Mouse (Mus musculus) frontal cortex, adult (tissue): ENCODE data around the gene Ube2q2.
"Not testable (repeated sequence)": the region's sequence is repeated elsewhere in the genome, so short reads cannot be mapped to it uniquely, and the experiment has no call there.

Experiments used
- ATAC-seq: cut with Nextera tagmentation; 2 replicates; pipeline ENCODE4 v1.9.2; 2017; ENCODE audit warnings: mild to moderate bottlenecking, moderate library complexity, mixed read lengths; ENCODE audit not compliant: low TSS enrichment

The Ube2q2 gene

DNA sequence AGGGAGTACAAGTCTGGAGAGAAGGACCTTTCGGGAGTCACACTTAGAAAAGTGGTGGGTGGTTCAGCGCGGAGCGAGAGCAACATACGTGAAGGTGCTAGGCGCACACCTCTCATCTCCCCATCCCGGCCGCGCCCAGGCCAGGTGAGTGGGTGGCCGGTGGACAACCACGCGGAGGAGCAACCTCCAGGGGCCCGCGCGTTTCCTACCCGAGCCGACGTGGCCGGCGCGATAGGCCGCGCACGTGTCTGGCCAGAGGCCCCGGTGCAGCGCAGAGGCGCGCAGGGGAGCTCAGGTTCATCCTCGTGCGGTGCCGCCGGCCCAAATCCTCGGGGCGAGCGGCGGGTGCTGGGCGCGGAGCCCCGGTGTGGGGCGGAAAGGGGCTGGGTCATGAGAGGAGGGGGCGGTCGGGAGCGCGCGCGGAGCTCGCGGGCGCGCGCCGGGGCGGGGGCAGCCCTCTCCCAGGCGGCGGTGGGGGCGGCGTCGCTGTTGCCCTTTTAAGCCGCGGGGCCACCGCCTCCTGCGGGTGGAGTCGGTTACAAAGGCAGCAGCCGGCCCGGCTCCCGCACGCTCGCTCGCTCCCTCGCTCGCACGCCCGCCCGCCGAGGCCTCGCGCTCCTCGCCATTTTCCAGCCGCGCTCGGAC, at the start of gene Ube2q2:
TSS of gene Ube2q2 (plus strand) at position 1 of the 645 bp plus-strand sequence.
- ATAC-seq = peak; percentile 66

DNA sequence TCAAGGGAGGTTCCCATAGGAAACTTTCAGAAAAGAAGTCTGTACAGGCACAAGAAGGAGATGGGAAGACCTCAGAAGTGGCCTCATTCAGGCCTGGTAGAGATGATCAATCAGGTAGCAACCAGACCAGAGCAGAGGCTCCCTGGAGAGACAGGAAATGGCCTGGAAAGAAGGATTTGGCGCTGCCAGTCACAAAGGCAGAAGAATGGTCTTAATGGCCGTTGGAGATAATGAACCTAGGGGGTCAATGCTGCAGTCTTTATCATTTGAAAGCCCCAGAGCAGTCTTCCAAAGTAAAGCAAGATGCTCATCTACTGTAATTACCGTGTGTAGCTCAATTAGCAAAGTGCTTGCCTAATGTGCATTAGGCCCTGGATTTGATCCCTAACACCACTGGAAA, 47.5 kb upstream of the Ube2q2 start:
- ATAC-seq = no peak

DNA sequence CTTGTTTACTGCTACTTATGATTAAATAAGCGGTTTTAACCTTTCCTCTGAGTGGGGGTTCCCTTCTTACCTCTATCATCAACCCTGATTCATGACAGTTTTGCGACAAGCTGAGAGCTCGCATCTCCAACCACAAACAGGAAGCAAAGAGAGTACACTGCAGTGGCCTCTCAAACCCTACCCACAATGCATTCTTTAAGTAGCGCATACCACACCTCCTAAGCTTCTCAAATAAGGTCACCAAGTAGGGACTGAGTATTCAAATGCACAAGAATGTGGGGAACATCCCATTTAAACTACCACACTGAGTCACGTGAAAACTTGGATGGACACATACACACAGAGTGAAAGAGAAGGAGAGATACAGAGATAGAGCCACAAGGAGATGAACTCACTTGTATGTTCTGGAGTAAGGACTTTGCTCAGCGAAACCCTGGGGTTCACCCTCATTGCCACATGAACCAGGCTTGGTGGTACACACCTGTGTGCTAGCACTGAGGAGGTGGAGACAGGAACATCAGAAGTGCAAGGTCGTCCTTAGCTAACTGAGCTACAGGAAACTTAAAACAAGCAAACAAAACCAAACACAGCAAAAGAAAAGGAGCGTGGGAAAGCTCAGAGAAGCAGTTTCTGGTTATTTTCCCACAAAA, 46.3 kb upstream of the Ube2q2 start:
- no peak for ATAC-seq

GRCm38 (mm10) chr9:55102931-55103630, 45.6 kb upstream of the Ube2q2 start:
- no peak for ATAC-seq

DNA sequence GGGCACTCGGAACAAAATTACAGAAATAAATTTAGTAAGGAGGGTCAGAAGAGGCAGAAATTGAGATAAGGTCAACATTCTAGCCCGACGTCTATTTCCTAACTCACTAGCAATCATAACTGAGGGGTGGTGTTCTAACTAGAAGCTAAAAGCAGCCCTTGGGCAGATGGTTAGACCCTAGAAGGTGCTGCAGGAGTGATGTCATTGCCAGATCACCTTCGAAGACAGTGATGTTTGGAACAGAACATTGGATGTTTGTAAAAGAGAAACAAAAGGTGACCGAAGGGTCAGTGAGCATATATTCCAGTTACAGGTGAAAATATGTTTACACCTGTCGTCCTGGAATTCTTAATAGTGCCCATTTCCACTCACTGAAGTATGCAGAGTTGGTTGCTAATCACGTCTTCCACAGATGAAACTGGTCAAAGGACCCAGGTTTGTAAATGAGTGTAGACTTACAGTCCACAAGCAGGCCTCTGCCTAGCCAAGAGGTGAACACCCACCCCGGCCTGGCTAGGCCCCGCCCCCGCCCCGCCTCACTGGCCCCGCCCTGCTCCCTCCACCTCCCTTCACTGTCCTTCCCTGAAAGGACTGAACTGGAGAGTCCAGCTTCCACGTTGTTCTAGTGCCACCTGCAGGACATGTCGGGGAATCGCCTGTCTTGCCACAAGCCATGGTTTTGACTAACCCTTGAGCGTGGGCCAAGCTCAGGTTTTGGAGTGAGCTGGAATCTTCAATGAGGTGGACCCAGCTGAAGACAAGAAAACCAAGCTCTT, 38.4 kb upstream of the Ube2q2 start:
- peak; percentile 97 for ATAC-seq

- ATAC-seq = not testable (repeated sequence)
Observed at GRCm38 (mm10) chr9:55110835-55111217, 37.8 kb upstream of the Ube2q2 start.

DNA sequence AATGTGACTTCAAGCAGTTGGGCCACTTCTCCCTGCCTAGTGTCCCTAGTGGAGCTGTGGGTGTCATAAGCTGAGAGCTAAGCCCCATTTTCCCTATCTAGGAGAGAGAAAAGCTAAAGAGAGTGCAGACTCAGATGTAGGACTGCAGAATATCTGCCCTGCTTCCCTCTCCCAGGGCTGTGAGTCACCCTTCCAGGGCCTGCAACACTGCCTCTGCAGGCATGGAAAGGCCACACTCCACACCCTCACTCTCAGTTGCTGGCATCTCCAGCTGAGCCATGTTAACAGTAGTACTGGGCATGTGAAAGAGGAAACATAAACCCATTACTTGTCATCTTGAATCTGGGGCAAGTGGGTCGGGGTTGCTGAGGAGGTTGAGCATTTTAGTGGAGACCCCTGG, 33.9 kb upstream of the Ube2q2 start:
- ATAC-seq = no peak

GRCm38 (mm10) chr9:55117293-55118055, 31.2 kb upstream of the Ube2q2 start:
- no peak for ATAC-seq

DNA sequence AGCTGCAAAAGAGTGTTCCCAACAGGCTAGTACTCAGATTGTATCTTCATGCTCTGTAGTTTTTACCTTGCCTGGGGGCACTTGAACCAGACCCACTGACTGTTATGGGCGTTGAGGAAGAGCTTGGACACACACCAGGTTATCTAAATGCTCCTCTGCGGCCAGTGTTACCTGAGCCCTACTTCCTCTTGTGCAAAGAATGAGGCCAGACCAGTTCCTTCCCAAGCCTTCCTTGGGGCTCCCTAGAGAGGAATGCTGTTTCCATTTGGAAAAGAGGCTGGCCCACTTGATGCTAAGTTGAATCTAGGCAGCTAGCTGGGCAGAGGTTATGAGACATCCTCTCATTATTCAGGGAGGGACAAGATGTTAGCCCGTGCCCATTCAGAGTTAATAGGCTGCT, 26.1 kb upstream of the Ube2q2 start:
- ATAC-seq = no peak

DNA sequence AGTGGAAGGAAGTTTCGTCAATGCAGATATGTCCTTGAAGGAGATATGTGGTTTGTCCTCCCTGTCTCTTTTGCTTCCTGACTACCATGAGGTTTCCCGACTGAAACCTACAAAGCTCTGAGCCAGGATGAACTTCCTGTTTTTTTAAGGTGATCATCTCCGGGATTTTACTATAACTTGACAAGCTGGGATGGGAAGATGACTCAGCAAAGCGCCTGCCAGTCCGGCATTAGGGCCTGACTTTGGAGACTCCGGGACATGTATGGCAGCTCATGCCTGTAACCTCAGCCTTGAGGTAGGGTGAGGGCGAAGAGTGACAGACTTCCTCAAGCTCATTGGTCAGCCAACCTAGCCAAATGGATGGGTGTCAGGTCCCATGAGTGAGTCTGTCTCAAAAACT, 22.9 kb upstream of the Ube2q2 start:
- no peak for ATAC-seq

- no peak for ATAC-seq
Observed at GRCm38 (mm10) chr9:55126295-55126694, 22.4 kb upstream of the Ube2q2 start.

- no peak for ATAC-seq
Observed at GRCm38 (mm10) chr9:55131851-55132250, 16.8 kb upstream of the Ube2q2 start.

DNA sequence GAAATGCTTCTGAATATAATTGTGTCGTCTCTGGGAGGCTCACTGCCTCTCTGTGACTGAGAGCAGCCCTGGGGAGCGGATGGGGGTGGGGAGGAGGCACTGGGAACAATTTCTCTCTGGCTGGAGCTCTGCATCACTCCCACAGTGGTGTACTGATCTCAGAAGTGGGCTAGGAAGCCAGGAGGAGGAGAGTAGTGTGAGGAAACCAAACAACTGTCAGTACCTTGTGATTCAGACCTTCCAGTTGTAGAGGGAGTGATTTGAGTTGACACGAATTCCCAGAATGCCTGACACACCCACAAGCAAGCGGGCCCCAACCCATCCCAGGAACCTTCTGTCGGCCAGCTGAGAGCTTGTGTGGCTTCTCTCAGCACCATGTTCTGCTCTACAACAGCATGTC, 12.1 kb upstream of the Ube2q2 start:
- ATAC-seq = peak; percentile 98

- no peak for ATAC-seq
Observed at GRCm38 (mm10) chr9:55137112-55137511, 11.5 kb upstream of the Ube2q2 start.

- ATAC-seq = no peak
Observed at GRCm38 (mm10) chr9:55139958-55140357, 8.7 kb upstream of the Ube2q2 start.

- ATAC-seq = peak; percentile 48
Observed at GRCm38 (mm10) chr9:55149499-55150278, 1.0 kb downstream of the Ube2q2 start.

GRCm38 (mm10) chr9:55150279-55150726, 1.6 kb downstream of the Ube2q2 start:
- ATAC-seq = no peak

GRCm38 (mm10) chr9:55151096-55151495, 2.4 kb downstream of the Ube2q2 start:
- ATAC-seq = no peak

- ATAC-seq = no peak
Observed at GRCm38 (mm10) chr9:55152935-55153334, 4.3 kb downstream of the Ube2q2 start.

GRCm38 (mm10) chr9:55170655-55171412, 22.2 kb downstream of the Ube2q2 start:
- ATAC-seq = peak; percentile 52; the same call in 1 of the 2 replicates
